Mouse (Mus musculus) MEL-GATA-1-ER (cell line): ENCODE measurements around the gene Tnnt3.

Experiments
- DNase-seq: peaks from one replicate; pipeline ENCODE4 v3.0.0-alpha.2; 2012; ENCODE audit warnings: low read depth; ENCODE audit errors: extremely low read depth

The Tnnt3 gene

GRCm38 (mm10) chr7:142561856-142562404, 63.3 kb downstream of the Tnnt3 start:
- no peak for DNase-seq

GRCm38 (mm10) chr7:142563168-142563567, 64.5 kb downstream of the Tnnt3 start:
- DNase-seq = no peak

GRCm38 (mm10) chr7:142564955-142565643, 66.5 kb downstream of the Tnnt3 start:
- DNase-seq = no peak
